Mouse (Mus musculus): ENCODE measurements around the gene Creb3l1.

Gene Creb3l1

DNA sequence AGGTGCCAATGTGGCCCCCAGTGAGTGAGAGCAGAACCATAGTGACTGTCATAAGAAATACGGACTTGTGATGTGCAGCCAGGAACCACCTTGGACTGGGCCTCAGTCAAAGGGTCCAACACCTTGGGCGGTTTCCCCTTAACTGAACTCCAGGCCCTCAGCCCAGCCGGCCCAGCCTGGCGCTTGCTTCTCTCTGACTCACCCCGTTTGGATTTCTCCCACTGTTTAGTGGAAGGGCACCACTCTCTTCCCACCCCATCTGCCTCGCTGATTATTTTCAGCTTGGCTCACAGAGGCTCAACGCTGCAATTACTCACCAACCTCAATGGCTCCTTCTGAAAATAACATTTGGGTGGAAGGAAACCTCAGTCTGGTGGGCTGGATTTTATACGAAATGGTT is 27.9 kb upstream of the Creb3l1 start:
- CTCF ChIA-PET: no interaction called here
- POLR2A ChIA-PET: interaction anchor here in 1 of 4 experiments (0.6 to 1.4 kb wide), 3 partner anchors 26 to 936 kb away, joined by 3 read pairs; no protein-coding TSS in a partner anchor

DNA sequence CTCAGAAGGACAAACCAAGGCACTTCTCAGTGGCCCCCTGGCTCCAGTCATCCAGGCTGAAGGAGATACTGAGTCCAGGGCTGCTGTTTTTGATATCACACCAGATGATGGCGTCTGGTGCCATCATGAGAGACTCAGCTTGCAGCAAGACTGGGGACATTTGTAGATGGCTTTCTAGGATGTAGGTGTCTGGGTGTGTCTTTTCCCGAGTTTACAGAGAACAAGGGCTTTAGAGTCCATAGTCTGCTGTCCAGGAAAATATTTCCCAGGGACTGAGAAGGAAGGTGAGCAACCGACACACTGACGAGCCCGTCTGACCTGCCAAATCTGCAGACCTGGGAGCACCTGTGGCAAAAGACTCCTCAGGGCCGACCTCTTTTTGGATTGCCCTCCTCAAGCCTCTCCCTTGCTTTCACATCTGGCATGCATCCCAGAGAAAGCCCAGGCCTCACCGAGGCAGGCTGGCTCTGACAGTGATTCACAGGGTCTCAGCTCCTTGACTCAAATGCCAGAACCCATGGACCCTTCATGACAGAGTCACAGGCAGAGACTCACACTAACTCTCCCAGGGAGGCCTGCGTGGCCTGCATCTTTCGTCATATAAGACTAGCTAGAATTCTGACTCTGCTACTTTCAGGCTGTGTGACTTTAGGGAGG is 23.9 kb upstream of the Creb3l1 start:
- POLR2A ChIA-PET: interaction anchor here in 2 of 4 experiments (0.5 to 0.6 kb wide), 2 partner anchors 64 to 548 kb away, joined by 4 to 6 read pairs; no protein-coding TSS in a partner anchor
- CTCF ChIA-PET: interaction anchor here in 1 of 4 experiments (1.2 kb wide), 1 partner anchor 25 kb away, joined by 5 read pairs; no protein-coding TSS in a partner anchor

GRCm38 (mm10) chr2:92047601-92048000 is 23.3 kb upstream of the Creb3l1 start:
- CTCF ChIA-PET: interaction anchor here in 1 of 4 experiments (1.2 kb wide), 1 partner anchor 24 kb away, joined by 5 read pairs; no protein-coding TSS in a partner anchor
- POLR2A ChIA-PET: no interaction called here

- ChIA-PET POLR2A (interaction anchor here in 2 of 4 experiments (0.8 to 1.8 kb wide), 3 partner anchors 12 to 24 kb away, joined by 3 to 4 read pairs (median 4); no protein-coding TSS in a partner anchor), CTCF (no interaction called here)
These were observed 19.0 kb upstream of the Creb3l1 start for GRCm38 (mm10) chr2:92043285-92043684.

GRCm38 (mm10) chr2:92041538-92041937 is 17.2 kb upstream of the Creb3l1 start:
- ChIA-PET CTCF (interaction anchor here in 1 of 4 experiments (1.1 kb wide), 1 partner anchor 18 kb away, joined by 3 read pairs; no protein-coding TSS in a partner anchor), POLR2A (interaction anchor here in 3 of 4 experiments (0.6 to 1.7 kb wide), 6 partner anchors 14 to 1204 kb away, joined by 3 to 10 read pairs (median 4); no protein-coding TSS in a partner anchor)

- CTCF ChIA-PET: interaction anchor here in 1 of 4 experiments (0.7 kb wide), 1 partner anchor 326 kb away, joined by 3 read pairs; no protein-coding TSS in a partner anchor
These were observed 10.0 kb upstream of the Creb3l1 start for GRCm38 (mm10) chr2:92034273-92034672.

GRCm38 (mm10) chr2:92030554-92030953 is 6.3 kb upstream of the Creb3l1 start:
- CTCF ChIA-PET: interaction anchor here in 1 of 4 experiments (1.2 kb wide), 1 partner anchor 23 kb away, joined by 3 read pairs; no protein-coding TSS in a partner anchor
- POLR2A ChIA-PET: interaction anchor here in 1 of 4 experiments (1.3 kb wide), 1 partner anchor 22 kb away, joined by 4 read pairs; no protein-coding TSS in a partner anchor

More at GRCm38 (mm10) chr2:92034273-92034672, 10.0 kb upstream of the Creb3l1 start:
- POLR2A ChIA-PET: no interaction called here

GRCm38 (mm10) chr2:92029387-92030133 is 5.3 kb upstream of the Creb3l1 start:
- POLR2A ChIA-PET: interaction anchor here in 1 of 4 experiments (1.3 kb wide), 1 partner anchor 21 kb away, joined by 4 read pairs; no protein-coding TSS in a partner anchor
- CTCF ChIA-PET: no interaction called here

DNA sequence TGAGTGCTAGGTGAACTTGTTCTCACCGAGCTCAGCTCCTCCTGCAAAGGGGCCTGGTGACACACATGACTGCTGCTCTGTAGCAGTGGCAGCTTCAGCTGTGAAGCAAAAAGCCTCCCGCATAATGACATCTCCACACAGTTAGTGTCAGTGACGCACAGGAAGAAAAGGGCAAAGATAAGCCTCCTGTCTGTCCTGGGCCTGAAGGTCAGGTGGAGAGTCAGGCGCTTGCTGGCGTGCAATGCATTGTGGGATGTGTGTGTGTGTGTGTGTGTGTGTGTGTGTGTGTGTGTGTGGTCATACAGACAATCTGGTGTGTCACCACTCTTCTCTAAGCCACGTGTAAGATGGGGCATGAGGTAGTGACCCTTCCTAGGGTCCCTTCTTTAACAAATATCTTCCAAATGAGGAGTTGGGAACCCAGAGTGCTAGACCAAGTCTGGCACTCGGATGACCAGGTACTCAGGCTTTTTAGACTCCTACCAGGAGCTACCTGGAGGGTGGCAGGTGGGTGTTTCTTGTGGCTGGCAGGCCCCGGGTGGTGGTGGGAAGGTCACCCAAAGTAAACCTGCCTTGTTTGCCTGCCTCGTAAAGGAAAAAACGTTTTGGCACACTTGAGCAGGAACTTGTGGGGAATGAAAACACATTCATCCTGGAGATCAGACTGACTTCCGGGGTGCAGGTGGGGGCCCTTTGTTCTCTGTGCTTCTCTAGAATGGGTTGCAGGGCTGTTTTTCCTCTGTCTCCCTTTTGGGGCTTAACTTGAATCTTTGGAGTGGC is 3.7 kb upstream of the Creb3l1 start:
- ChIA-PET CTCF (interaction anchor here in 2 of 4 experiments (0.6 to 2.0 kb wide), 4 partner anchors 13 to 104 kb away, joined by 3 to 4 read pairs (median 4); no protein-coding TSS in a partner anchor), POLR2A (interaction anchor here in 2 of 4 experiments (0.6 to 1.6 kb wide), 3 partner anchors 14 to 1352 kb away, joined by 3 to 13 read pairs (median 3); no protein-coding TSS in a partner anchor)

DNA sequence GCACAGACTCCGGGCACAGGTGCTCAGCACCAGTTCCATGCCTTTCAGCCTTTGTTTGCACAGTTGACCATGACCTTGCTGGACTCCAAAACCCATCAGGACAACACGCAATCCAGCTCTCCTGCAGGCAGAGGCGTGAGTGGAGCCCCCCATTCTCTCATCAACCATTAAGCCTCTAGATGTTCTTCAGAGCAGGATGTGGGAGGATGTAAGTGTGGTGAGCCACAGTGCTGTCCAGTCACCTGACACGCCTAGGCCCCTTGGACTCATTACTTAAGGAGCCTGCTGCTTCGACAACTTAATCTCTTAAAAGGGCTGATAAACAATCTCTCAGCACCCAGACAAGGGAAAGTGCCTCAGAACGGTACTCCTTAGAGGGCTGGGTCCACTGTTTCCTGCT is 1.7 kb upstream of the Creb3l1 start:
- POLR2A ChIA-PET: interaction anchor here in 2 of 4 experiments (0.8 to 1.1 kb wide), 3 partner anchors 17 to 30 kb away, joined by 3 read pairs; no protein-coding TSS in a partner anchor
- CTCF ChIA-PET: interaction anchor here in 1 of 4 experiments (2.0 kb wide), 1 partner anchor 30 kb away, joined by 4 read pairs; no protein-coding TSS in a partner anchor

GRCm38 (mm10) chr2:92025202-92025601 is 900 bp upstream of the Creb3l1 start:
- ChIA-PET POLR2A (interaction anchor here in 2 of 4 experiments (0.8 to 1.1 kb wide), 3 partner anchors 17 to 31 kb away, joined by 3 read pairs; no protein-coding TSS in a partner anchor), CTCF (no interaction called here)

GRCm38 (mm10) chr2:92023362-92024273 is 684 bp downstream of the Creb3l1 start:
- ChIA-PET POLR2A (interaction anchor here in 3 of 4 experiments (0.6 to 3.4 kb wide), 24 partner anchors 10 to 945 kb away, joined by 3 to 36 read pairs (median 4); no protein-coding TSS in a partner anchor), CTCF (interaction anchor here (0.5 to 2.1 kb wide), 42 partner anchors 9 to 462 kb away, joined by 3 to 42 read pairs (median 4); partner anchors contain the start of gene Mdk (in 1 of the 4))

GRCm38 (mm10) chr2:92020676-92021265 is 3.5 kb downstream of the Creb3l1 start:
- CTCF ChIA-PET: no interaction called here
- POLR2A ChIA-PET: interaction anchor here in 1 of 4 experiments (3.9 kb wide), 1 partner anchor 13 kb away, joined by 20 read pairs; no protein-coding TSS in a partner anchor

DNA sequence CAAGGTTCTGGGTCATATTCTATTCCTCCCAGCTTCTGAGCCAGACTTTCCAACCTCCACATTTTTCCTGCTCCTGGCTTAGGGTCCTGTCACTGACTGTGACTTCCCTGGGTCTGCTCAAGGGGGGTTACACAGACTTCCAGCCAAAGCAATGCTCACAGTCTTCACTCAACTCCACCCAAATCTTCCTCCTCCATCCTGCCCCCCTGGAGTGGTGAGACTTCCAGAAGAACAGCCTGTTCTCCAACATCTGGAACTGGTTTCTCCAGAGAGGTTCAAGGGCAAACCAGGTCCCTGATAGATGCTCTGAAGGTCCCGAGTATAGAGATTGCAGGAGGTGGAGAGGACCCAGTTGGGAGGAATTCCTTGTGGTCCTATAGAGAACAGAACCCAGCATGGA is 6.9 kb downstream of the Creb3l1 start:
- CTCF ChIA-PET: no interaction called here
- POLR2A ChIA-PET: interaction anchor here in 3 of 4 experiments (1.4 to 2.4 kb wide), 3 partner anchors 9 to 39 kb away, joined by 4 to 12 read pairs (median 8); no protein-coding TSS in a partner anchor

- POLR2A ChIA-PET: interaction anchor here in 2 of 4 experiments (1.5 to 2.4 kb wide), 3 partner anchors 9 to 39 kb away, joined by 3 to 12 read pairs (median 8); no protein-coding TSS in a partner anchor
- CTCF ChIA-PET: no interaction called here
These were observed 7.3 kb downstream of the Creb3l1 start for GRCm38 (mm10) chr2:92016981-92017380.

- POLR2A ChIA-PET: interaction anchor here in 1 of 4 experiments (0.7 kb wide), 1 partner anchor 11 kb away, joined by 3 read pairs; no protein-coding TSS in a partner anchor
- CTCF ChIA-PET: interaction anchor here in 3 of 4 experiments (0.6 to 2.2 kb wide), 3 partner anchors 9 to 412 kb away, joined by 3 to 9 read pairs (median 4); partner anchors contain the start of gene Creb3l1 (in 1 of the 3)
These were observed 9.4 kb downstream of the Creb3l1 start for GRCm38 (mm10) chr2:92014891-92015290.

Data from embryonic stem cell, embryonic (primary cell).